Mouse (Mus musculus): ENCODE results near the gene Abca4. TPM values are rescaled to one million over a fixed set of nuclear protein-coding genes. Genes with fewer than 3 reads are reported as not detected.
"Not testable (repeated sequence)": the region's sequence is repeated elsewhere in the genome, so short reads cannot be mapped to it uniquely, and the experiment has no call there.

The Abca4 gene
- polyA plus RNA-seq, 2 experiments from 2014 or later, result not detected

GRCm38 (mm10) chr3:122058439-122059198 is 14.4 kb downstream of the Abca4 start:
- no peak for ATAC-seq

- no peak for ATAC-seq
Observed at GRCm38 (mm10) chr3:122062586-122062985, 18.3 kb downstream of the Abca4 start.

- ATAC-seq, result no peak
Observed at GRCm38 (mm10) chr3:122064556-122065410, 20.5 kb downstream of the Abca4 start.

GRCm38 (mm10) chr3:122071769-122072168 is 27.5 kb downstream of the Abca4 start:
- ATAC-seq, result no peak

GRCm38 (mm10) chr3:122072646-122073571 is 28.7 kb downstream of the Abca4 start:
- no peak for ATAC-seq

GRCm38 (mm10) chr3:122073595-122073994 is 29.4 kb downstream of the Abca4 start:
- no peak for ATAC-seq

- ATAC-seq, result no peak
Observed at GRCm38 (mm10) chr3:122074334-122074733, 30.1 kb downstream of the Abca4 start.

- no peak for ATAC-seq
Observed at GRCm38 (mm10) chr3:122078141-122078540, 33.9 kb downstream of the Abca4 start.

- ATAC-seq, result no peak
Observed at GRCm38 (mm10) chr3:122079172-122079571, 34.9 kb downstream of the Abca4 start.

- not testable (repeated sequence) for ATAC-seq
Observed at GRCm38 (mm10) chr3:122081634-122082033, 37.4 kb downstream of the Abca4 start.

- no peak for ATAC-seq
Observed at GRCm38 (mm10) chr3:122082338-122082737, 38.1 kb downstream of the Abca4 start.

GRCm38 (mm10) chr3:122085157-122085989 is 41.1 kb downstream of the Abca4 start:
- no peak for ATAC-seq

GRCm38 (mm10) chr3:122088054-122088681 is 43.9 kb downstream of the Abca4 start:
- no peak for ATAC-seq

GRCm38 (mm10) chr3:122090338-122090737 is 46.1 kb downstream of the Abca4 start:
- ATAC-seq, result no peak

- ATAC-seq, result no peak
Observed at GRCm38 (mm10) chr3:122099713-122100112, 55.5 kb downstream of the Abca4 start.

GRCm38 (mm10) chr3:122102091-122102490 is 57.8 kb downstream of the Abca4 start:
- no peak for ATAC-seq

GRCm38 (mm10) chr3:122103864-122104808 is 59.9 kb downstream of the Abca4 start:
- no peak for ATAC-seq

- no peak for ATAC-seq
Observed at GRCm38 (mm10) chr3:122106920-122107319, 62.7 kb downstream of the Abca4 start.

GRCm38 (mm10) chr3:122107643-122108194 is 63.5 kb downstream of the Abca4 start:
- ATAC-seq, result no peak

- no peak for ATAC-seq
Observed at GRCm38 (mm10) chr3:122109461-122109860, 65.2 kb downstream of the Abca4 start.
